Mouse (Mus musculus) embryonic stem cell, embryonic (primary cell): ENCODE measurements at regions not wholly inside any gene's neighbourhood (a gene's known extent, or its start where the extent isn't known, plus 50 kb on each side); places are given as distances from the start of the nearest gene placed in this dataset.

Experiments
- CTCF ChIA-PET, 4 experiments: fragments of 300-600 bp in 2 of 4; fragments of 350-600 bp in 2 of 4; sonication (Branson Sonifier 250); formaldehyde crosslinking; loops; one replicate each; lab custom pipeline; 2022; ENCODE audit warnings: inconsistent platforms in 2 of 4; lab: Charles Lee
- POLR2A ChIA-PET, 4 experiments: fragments of 300-600 bp in 2 of 4; fragments of 350-600 bp in 2 of 4; sonication (Branson Sonifier 250); formaldehyde crosslinking; loops; one replicate each; lab custom pipeline; 2022; ENCODE audit warnings: antibody characterized with exemption in 4 of 4, inconsistent platforms in 1 of 4; lab: Charles Lee

DNA sequence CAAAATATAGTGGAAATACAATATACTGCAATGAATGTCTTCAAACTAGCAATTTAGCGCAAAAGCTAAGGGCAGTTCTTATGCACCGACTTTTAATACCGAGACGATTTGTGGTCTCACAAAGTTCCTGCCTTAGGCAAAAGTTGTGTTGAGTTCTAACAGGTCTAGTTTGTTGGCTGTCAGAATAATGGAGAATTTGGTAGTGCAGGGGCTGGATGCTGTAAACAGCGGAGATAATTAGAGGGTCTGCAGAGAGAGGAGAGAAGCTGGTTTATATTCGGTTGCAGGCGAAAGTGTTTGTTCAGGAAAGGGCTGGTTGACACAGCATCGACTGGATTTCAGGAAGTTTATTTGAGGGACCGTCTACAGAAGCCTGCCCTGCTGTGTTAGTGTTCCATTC is 339.7 kb upstream of the Nr2f2 start:
- ChIA-PET POLR2A (interaction anchor here in 1 of 4 experiments (0.5 kb wide), 1 partner anchor 86 kb away, joined by 3 read pairs; no protein-coding TSS in a partner anchor), CTCF (no interaction called here)

DNA sequence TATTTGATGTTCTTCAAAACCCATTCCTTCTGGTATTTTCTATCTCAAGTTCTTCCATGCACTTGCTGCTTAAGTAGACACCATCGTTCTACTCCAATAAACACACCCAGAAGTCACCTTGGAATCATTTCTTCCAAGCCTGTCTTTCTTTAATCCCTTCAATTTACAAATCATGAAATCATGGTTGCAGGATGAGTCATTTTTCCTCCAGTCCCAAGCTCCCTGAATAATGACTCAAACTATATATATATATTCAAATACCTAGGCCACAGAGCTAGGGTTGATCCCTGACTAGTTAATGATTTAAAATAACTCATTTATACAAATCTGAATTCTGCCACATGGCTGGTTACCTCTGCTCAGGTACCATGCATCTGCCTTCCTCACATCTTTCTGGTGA is 337.2 kb upstream of the Nr2f2 start:
- ChIA-PET POLR2A (no interaction called here), CTCF (no interaction called here)

DNA sequence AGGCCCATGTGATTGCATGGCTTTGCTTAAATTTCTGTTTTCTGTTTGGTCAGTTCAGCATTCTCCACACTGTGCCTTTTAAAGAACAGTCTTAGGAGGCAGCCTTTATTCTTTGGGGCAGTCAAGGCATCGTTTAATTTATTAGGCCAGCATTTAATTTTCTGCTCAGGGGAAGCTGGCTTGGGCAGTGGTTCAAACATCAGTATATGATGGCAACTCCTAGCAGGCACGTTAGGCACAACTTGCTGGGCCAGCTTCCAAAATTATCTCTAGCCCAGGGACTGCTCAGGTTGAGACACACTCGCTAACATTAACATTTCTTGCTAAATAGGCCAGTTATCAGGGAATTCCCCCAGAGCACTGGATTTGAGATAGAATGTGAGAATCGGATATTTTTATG is 333.9 kb upstream of the Nr2f2 start:
- CTCF ChIA-PET, result interaction anchor here in 1 of 4 experiments (0.7 kb wide), 1 partner anchor 10 kb away, joined by 3 read pairs; no protein-coding TSS in a partner anchor

DNA sequence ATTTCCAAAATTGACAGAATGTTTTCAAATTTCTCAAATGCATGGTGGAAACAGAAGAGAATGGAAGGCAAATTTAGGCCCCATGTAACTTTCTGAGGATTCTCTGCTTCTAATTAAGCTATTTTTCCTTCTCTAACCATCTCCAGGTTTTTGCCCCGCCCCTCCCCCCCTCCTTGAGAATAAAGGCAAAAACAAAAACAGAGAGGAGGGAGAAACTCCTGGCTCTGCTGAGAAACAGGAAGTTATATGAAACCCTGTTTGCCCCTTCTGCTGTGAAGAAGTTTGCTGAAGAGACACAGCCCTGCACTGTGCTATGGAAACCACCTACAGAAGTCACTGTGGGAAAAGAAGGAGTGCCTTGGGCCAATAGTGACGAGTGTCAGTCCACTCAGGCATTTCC is 332.9 kb upstream of the Nr2f2 start:
- CTCF ChIA-PET, result no interaction called here
- POLR2A ChIA-PET, result no interaction called here

More for the DNA sequence above, 333.9 kb upstream of the Nr2f2 start:
- POLR2A ChIA-PET, result interaction anchor here in 1 of 4 experiments (0.5 kb wide), 1 partner anchor 327 kb away, joined by 3 read pairs; no protein-coding TSS in a partner anchor

DNA sequence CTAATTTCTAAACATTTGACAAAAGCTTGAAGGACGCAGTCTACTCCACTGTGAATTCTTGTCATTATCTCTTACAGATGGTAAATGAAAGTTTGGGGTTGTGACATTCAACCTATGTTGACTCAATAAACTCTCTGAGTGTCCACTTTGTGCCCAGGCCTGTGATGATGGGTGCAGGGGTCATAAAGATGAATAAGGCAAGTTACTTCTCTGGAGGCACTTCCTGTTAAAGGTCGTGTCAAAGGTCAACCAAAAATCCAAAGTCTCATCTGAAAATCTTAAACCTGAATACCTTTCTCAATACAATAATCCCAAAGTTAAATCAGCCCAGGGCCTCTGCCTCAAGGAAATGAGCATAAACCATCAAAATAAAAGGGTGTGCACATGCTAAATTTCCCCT is 332.5 kb upstream of the Nr2f2 start:
- POLR2A ChIA-PET, result no interaction called here
- CTCF ChIA-PET, result no interaction called here

DNA sequence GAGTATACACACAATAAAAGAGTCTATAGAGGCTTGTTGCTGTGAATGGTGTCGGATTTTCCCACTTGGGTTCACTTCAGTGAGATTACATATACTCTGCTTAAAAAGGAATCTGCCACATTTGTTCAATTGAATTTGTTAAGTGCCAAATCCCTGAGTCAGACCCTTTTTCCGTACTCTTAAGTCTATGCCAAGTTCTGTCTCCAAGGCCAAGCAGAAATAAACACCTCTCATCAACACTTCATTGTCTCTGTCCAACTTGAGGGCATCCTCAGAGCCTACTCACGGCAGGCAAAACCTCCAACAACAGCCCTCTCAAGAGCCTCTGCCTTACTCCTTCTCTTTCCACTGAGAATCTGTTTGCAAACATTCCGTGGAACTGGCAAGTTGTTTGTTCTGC is 325.6 kb upstream of the Nr2f2 start:
- POLR2A ChIA-PET, result no interaction called here
- CTCF ChIA-PET, result no interaction called here

DNA sequence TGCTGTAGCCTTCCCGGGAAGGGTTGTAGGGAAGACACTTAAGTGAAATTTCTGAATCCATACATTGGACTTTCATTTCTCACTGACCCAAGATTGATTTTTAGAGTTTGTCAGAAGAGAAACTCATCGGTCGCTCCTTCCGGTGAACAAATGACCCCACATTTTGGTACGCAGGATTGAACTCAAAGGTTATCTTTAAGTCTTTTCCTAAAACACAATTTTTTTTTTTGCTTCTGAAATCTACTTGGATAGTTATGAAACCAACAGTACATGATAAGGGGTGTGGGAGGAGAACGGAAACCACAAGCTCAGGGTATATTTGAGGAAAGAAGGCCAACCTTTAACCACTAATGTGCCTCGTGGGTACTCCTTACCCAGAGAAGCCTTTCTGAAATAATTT is 324.3 kb upstream of the Nr2f2 start:
- CTCF ChIA-PET, result no interaction called here

DNA sequence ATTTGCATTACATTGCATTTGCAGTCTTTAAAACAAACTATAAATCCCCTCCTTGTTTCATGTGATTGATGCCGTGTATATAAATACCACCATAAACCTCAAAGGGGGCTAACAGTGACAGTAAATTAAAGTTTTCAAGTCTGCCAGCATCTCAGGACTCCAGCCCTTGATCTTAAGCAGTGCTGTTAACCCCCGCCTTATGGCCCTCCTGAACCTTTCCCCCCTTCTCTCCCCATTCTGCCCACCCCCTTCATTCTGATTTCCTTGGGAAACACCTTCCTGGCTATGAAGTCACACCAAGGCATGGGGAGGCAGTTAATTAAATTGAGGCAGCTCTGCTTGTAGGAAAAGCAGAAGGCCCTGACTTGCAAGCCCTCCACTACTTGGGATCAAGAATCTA is 302.5 kb upstream of the Nr2f2 start:
- POLR2A ChIA-PET, result interaction anchor here in 2 of 4 experiments (0.6 to 0.7 kb wide), 2 partner anchors 39 to 299 kb away, joined by 3 to 7 read pairs; no protein-coding TSS in a partner anchor
- CTCF ChIA-PET, result no interaction called here

More for the DNA sequence above, 324.3 kb upstream of the Nr2f2 start:
- POLR2A ChIA-PET, result no interaction called here

DNA sequence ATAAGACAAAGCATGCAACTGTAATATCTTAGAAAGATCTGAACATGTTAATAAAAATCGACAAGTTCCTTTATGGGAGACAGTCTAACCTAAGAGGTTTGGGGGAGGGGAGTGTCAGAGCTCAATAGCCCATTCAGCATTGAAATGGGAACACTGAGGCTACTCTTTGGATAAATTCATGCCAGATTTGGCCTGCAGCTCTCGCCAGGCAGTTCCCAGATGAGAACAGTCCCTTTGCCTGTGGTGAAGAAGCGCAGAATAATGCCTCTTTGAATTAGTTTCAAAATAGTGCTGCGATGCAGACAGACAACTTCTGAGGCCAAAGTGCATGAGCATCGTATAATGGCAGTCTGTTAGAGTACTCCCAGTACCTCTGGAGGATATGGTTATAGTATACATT is 293.6 kb upstream of the Nr2f2 start:
- ChIA-PET POLR2A (no interaction called here), CTCF (no interaction called here)

DNA sequence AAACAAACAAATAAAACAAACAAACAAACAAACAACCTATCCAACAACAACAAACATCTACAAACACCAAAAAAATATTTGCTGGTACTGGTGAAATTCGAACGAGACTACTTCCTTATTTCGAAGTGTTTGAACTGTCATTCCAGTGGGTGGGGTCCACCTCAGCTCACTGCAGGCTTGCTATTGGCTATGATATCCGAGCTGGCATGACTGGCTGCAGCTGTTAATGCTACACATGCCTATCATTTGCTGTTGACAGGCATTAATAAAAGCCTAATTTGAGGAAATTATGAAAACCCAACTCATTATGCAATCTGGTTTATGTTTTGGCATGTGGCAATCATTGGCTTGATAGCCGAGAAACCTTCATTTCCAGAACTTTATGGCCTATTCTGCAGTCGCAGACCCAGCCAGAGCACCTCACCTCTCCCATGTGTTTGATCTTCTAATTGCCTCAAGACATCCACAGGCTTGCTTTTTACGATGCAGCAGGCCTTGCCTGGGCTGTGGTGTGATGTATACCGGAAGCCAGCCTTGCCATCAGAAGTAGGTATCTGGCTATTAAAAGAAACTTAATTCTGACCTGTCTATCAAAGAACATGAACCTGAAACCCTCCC is 283.3 kb upstream of the Nr2f2 start:
- CTCF ChIA-PET, result no interaction called here
- POLR2A ChIA-PET, result no interaction called here

DNA sequence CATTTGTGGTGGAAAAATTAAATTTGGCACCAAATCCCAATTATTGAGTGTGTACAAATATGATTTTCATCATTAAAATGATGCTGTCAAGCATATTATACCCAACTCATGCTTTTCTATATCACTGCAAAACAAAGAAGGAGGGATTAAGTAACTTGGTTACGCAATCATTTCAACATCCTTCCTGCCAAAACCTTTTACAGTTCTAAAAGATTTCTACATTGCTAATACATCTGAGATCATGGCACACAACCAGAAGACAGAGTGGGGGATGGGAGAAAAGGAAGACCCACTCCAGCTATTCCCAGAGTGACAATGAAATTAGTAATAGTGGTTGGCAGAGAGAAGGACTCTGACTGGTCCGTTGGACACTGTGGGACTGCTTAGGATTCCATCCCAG is 280.3 kb upstream of the Nr2f2 start:
- POLR2A ChIA-PET, result no interaction called here
- CTCF ChIA-PET, result no interaction called here

DNA sequence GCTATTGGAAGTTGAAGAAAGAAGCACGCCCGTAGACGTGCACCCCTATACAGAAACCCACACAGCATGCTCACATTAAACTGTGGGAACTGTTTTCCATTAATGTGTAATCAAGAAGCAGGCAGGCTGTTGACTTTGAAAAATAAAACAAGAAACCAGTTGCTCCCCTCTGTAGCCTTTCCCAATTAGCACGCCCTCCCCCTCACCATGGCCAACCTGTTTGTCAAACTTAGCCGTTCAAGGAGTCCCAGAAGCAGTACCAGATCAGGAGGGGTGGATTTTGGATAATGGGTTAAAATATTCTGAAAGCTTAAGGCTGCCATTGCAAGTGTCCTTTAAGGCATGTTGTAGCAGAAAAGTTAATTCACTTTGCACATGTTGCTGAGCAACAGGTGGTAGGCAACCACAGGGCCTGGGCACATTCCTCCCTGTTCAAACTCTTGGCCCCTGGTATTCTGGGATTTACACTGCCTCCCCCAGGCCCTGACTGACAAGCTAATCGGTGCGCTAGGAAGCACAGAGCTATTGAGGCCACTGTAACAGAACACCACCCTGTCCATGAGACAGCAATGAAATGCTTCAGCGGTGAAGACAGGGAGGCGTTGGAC is 277.3 kb upstream of the Nr2f2 start:
- CTCF ChIA-PET, result no interaction called here
- POLR2A ChIA-PET, result interaction anchor here in 1 of 4 experiments (0.6 kb wide), 1 partner anchor 702 kb away, joined by 3 read pairs; no protein-coding TSS in a partner anchor

DNA sequence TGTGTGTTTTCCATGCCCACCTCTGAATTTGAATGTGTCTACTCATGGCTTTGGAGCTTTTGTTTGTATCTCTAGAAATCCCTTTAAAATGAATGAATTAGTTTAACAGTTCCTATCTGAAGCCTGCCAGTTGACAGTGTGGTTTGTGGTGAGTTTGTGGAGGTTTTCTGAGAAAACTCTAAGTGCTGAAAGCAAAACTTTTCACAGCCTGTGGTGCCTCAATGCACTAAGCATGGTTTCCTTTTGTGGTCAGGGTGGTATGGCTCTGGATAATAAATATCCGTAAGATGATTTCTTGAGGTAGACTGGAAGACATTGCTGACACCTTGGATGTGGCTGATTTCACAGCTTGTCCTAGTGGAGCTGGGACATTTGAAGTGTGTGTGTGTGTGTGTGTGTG is 276.5 kb upstream of the Nr2f2 start:
- ChIA-PET CTCF (no interaction called here), POLR2A (interaction anchor here in 1 of 4 experiments (0.6 kb wide), 1 partner anchor 701 kb away, joined by 3 read pairs; no protein-coding TSS in a partner anchor)

DNA sequence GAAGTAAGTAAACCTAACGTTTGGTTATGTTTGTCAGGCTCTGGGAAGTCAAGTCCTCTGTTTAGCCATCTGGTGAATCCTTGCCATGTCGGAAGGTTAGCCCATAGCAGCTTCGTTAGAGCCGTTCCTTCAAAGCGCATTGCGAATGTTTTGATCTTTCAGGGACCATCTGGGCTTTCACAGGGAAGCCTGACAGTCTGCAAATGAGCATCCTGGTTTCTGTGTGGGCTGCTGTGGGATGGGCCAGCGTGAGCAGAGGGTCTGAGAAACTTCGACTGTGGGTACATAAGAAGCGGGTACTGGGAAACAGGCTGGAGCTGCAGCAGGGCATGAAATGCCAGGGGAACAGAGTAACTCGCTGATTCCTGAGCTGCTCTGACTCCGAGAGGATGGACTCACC is 274.7 kb upstream of the Nr2f2 start:
- ChIA-PET CTCF (no interaction called here), POLR2A (no interaction called here)

DNA sequence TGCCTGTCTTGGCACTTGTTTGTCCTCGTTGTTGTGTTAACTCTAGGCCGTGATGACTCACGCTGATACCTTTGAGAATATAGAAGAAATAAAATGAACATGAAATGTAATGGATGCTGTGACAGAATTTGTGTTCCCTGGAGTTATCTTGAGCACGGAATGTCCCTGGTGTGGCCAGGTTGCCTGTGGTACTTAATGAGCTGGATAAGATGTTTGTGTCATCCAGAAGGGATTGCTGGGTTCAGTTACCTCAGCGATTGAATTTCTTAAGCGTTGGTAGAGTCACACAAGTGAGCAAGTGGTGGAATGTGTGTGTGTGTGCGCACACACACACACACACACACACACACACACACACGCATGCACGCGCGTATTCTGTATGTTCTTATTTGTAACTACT is 274.0 kb upstream of the Nr2f2 start:
- POLR2A ChIA-PET, result no interaction called here
- CTCF ChIA-PET, result no interaction called here

DNA sequence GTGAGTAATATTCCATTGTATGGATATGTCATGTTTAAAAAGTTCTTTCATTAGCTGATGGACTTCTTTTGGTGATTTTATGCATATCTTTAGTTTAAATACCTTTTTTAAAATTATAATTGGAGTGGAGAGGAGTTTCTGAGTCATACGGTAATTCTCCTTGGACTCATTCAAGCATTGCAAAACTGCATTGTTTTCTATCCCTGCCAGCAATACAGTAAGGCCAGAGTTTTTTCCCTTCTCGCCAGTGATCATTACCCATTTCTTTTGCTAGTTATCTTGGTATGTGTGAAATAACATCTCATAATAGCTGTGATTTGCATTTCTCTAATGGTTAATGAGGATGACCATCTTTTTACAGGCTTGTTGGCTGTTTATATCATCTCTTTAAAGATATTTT is 271.6 kb upstream of the Nr2f2 start:
- POLR2A ChIA-PET, result no interaction called here
- CTCF ChIA-PET, result no interaction called here

DNA sequence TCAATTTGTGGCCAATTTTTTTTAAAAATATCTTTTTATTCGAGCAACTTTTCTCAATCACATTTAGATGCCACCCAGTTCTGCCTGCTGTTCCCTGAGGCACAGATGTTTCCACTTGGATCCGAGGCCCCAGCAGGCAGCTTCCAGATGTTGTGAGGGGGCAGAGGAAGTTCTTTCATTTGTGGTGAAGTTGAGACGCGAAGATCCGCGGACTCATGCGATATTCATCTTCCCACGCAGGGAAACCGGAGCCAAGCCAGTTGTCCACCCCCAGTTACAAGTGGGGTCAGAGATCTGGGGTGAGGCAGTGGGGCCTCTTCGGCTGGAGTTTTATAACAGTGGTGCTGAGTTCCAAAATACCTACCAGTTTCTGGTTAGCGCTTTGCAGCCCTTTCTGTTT is 267.5 kb upstream of the Nr2f2 start:
- CTCF ChIA-PET, result no interaction called here
- POLR2A ChIA-PET, result interaction anchor here (0.5 to 1.4 kb wide), 4 partner anchors 9 to 85 kb away, joined by 3 to 8 read pairs (median 4); no protein-coding TSS in a partner anchor

DNA sequence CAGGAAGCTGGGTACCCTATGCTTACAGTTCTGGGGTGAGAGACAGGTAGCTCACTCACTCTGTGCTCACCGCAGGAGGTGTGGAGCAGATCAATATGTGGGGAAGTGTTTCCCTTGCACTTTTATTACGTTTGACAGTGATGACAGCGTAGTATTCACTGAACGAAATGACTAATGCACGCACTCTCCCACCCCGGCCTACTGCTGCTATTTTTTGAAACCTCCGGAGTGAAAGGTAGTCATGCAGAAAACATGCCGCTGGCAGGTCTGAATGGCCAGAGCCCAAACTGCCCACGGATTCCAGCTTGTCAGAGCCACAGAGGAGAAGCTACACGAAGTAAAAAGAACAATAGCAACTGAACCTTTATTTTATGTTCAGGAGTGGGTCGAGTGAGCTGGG is 267.0 kb upstream of the Nr2f2 start:
- ChIA-PET CTCF (no interaction called here), POLR2A (interaction anchor here (0.5 to 1.4 kb wide), 4 partner anchors 9 to 86 kb away, joined by 3 to 8 read pairs (median 4); no protein-coding TSS in a partner anchor)

DNA sequence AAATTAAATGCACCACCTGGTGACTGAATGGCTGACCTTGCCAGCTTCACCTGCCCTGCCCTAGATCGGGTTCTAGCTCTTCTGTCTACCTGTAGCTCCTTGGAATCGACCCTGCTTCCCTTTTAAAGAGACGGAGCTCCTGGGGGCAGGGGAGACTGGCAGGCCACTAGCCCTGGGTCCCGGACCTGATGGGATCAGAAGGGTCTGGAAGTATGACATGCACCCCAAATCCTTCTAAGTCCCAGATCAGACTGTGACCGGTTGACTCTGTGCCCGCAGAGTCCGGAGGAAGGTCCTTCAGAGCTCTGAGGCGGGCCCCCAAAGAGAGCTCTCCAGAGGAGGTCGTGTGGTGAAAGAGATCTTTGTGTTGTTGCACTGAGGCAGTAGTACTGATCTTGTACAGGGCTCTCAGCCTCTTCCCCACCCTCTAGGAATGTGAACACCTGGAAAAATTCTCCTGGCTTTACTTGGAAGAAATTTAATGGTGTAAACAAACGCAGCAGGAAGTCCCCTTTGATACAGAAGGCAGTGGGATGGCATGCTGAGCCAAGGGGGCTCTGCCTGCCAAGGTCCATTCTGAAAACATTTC is 259.2 kb upstream of the Nr2f2 start:
- CTCF ChIA-PET, result interaction anchor here in 2 of 4 experiments (0.6 to 1.0 kb wide), 2 partner anchors 13 to 131 kb away, joined by 3 to 7 read pairs; no protein-coding TSS in a partner anchor
- POLR2A ChIA-PET, result interaction anchor here (0.5 to 2.0 kb wide), 8 partner anchors 9 to 367 kb away, joined by 3 to 6 read pairs (median 4); no protein-coding TSS in a partner anchor
